Mouse (Mus musculus): ENCODE data around the gene Auts2.

- TF ChIP-seq POLR2A (IDR thresholded peaks at IDR 0.05; ENCODE audit: borderline replicate concordance, insufficient read depth, low read length) (no peak), CTCF (IDR thresholded peaks at IDR 0.05; ENCODE audit: borderline replicate concordance, insufficient read depth, low read depth, low read length) (no peak)
Observed at GRCm38 (mm10) chr5:131449181-131449868, 1093.8 kb downstream of the Auts2 start.

Measured in cerebellum, adult 2 months (tissue).